In genomic region chr19:23687296-23688021, GRCm38 (mm10) we compare ENCODE assay signal across 8 mouse cellular contexts. TPM values are rescaled to one million over a fixed set of nuclear protein-coding genes. Genes with fewer than 3 reads are reported as not detected.
DNase-seq lines count a peak whose midpoint lies in the region; ATAC-seq lines count a peak whose summit lies in the region.

Ptar1 (plus strand) TSS chr19:23687429.

- H3K4me3 ChIP-seq in intestine, embryonic 14.5 days (ENCODE audit: low read depth, low read length), result peak within 1 kb of the TSS; percentile 82

- H3K4me1 ChIP-seq in intestine, embryonic 14.5 days (replicated peaks; ENCODE audit: control insufficient read depth, insufficient read depth, low read length), result peaks cover 11% of the 10 kb centered on the region

- peak within 1 kb of the TSS; percentile 74 for H3K4me2 ChIP-seq in intestine, embryonic 14.5 days (ENCODE audit: low read length)

- H3K36me3 ChIP-seq in intestine, embryonic 14.5 days (ENCODE audit: control insufficient read depth, insufficient read depth, low read length), result no peaks in the 10 kb centered on the region

- DNase-seq in adrenal gland, adult 2 months, result peak; percentile 96
- peak; percentile 88 for DNase-seq in embryo, embryonic 10.5 days (ENCODE audit: low spot score)
- peak; percentile 91 for DNase-seq in gastrocnemius, postnatal 25 days
- peak; percentile 98 for DNase-seq in intestine, embryonic 14.5 days (ENCODE audit: low spot score)
- DNase-seq in left cerebral cortex, postnatal 25 days (ENCODE audit: low spot score in 2 of 2), result peak; percentile 80 to 88
- DNase-seq in mesoderm, embryonic 11.5 days (ENCODE audit: low read depth, low spot score), result peak; percentile 93
- peak; percentile 90 for DNase-seq in right cerebral cortex, postnatal 25 days
- DNase-seq in urinary bladder, postnatal 36 days (ENCODE audit: low spot score in 2 of 2), result peak; percentile 88 to 89

- ATAC-seq in intestine, embryonic 14.5 days (replicated peaks; ENCODE audit: low FRiP score, low TSS enrichment, low read depth), result peak; percentile 91

- H3K9ac ChIP-seq in intestine, embryonic 14.5 days (ENCODE audit: low read length), result peak within 1 kb of the TSS; percentile 97

- H3K9me3 ChIP-seq in intestine, embryonic 14.5 days (ENCODE audit: control insufficient read depth, low read length), result no peaks in the 10 kb centered on the region

- peak within 1 kb of the TSS; percentile 89 for H3K27ac ChIP-seq in intestine, embryonic 14.5 days (ENCODE audit: low read depth)

- no peaks in the 10 kb centered on the region for H3K27me3 ChIP-seq in intestine, embryonic 14.5 days (replicated peaks; ENCODE audit: control insufficient read depth, insufficient read depth, low read length)

- intact Hi-C loops in left cerebral cortex, postnatal 25 days (cut with DNase I), result loop anchor here (1.0 to 5.0 kb wide), 2 partner anchors 71 to 275 kb away; partner anchors contain the start of gene Apba1

- under 1% methylated on average over 92 of the region's 93 CpGs for WGBS in intestine, embryonic 14.5 days

RNA-seq across cellular contexts. Expression of gene Ptar1, which starts in this region (rescaled TPM):
- 10 to 100 TPM; 23.5 to 24.3 TPM for total RNA-seq in adrenal gland, adult 2 months (2021)
- polyA plus RNA-seq in adrenal gland, adult 2 months (2012; rRNA removed), result 0.75 and 0.90 TPM in 2 replicates
- 10 to 100 TPM; 17.3 to 18.1 TPM for total RNA-seq in gastrocnemius, postnatal 25 days (2021)
- 6.7 and 8.5 TPM in 2 replicates for polyA plus RNA-seq in intestine, embryonic 14.5 days (2014; fragmentation: Nextera tagmentation; extraction: Ambion mirVana)
- 10 to 100 TPM; 42.6 to 45.9 TPM for total RNA-seq in left cerebral cortex, postnatal 25 days (2021)

Comparison
In these comparisons a context has a peak if more than half of its experiments do, and no peak if none do; other contexts are left out.
1. Peak in every context shown above with its lines: DNase-seq, ATAC-seq, H3K4me3 ChIP-seq and H3K27ac ChIP-seq.